Comparison of ENCODE assay signal across 29 mouse cellular contexts in the genomic region with DNA sequence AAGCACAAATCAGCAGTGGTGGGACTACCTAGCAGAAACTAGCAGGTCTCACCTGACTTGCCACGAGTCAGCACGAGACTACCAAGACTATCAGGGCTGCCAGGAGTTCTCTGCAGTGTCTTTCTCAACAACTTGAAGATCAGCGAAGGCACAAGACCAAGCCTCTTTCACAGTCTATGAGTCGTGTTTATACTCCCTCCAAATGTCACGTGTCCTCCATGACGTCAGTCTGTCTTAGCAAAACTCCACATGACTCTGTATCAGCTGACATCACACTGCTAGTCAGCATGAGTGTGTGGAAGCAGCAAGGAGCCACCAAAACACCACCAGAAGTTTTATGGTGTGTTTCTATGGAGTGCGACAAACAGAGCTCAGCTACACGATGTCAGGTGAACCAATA.
DNase-seq lines count a peak whose midpoint lies in the region; ATAC-seq and TF ChIP-seq lines count a peak whose summit lies in the region.
"Had no signal": no experiment of that assay in that cellular context is flagged by ENCODE, and none has a peak within 500 bp of the region (broad histone marks: within the 10 kb centered on the region; RNA-seq: fewer than 3 reads in every experiment).

No protein-coding gene starts in this region.

- H3ac ChIP-seq in myocyte (ENCODE audit: control insufficient read depth, insufficient read length): no peak overlapping the region

- H3K4me3 ChIP-seq in liver, embryonic 16.5 days (ENCODE audit: low read depth, low read length): no peak overlapping the region
- no peak overlapping the region for H3K4me3 ChIP-seq in liver, embryonic 11.5 days (ENCODE audit: low read depth, low read length)
- H3K4me3 ChIP-seq in myocyte: no peak overlapping the region
- H3K4me3 ChIP-seq: embryonic facial prominence, embryonic 15.5 days; heart, embryonic 10.5 days; heart, embryonic 15.5 days; limb, embryonic 12.5 days; lung, embryonic 15.5 days; midbrain, embryonic 13.5 days; stomach, embryonic 15.5 days had no signal

- peak; percentile 35; the same call in 1 of the 2 replicates for ATAC-seq in liver, embryonic 16.5 days (ENCODE audit: low read depth)
- ATAC-seq in liver, embryonic 11.5 days (replicated peaks; ENCODE audit: low FRiP score): no peak
- ATAC-seq: forebrain, embryonic 14.5 days; hindbrain, embryonic 16.5 days; intestine, embryonic 16.5 days; midbrain, embryonic 13.5 days; Patski had no signal

- no peak overlapping the region for H3K27ac ChIP-seq in liver, embryonic 16.5 days (ENCODE audit: low read length)
- no peak overlapping the region for H3K27ac ChIP-seq in liver, embryonic 11.5 days (ENCODE audit: low read depth, low read length)
- H3K27ac ChIP-seq: embryonic facial prominence, embryonic 15.5 days; heart, embryonic 10.5 days; heart, embryonic 15.5 days; limb, embryonic 12.5 days; liver, embryonic 14.5 days; lung, embryonic 15.5 days; midbrain, embryonic 13.5 days; stomach, embryonic 15.5 days had no signal

- no peak for DNase-seq in liver, embryonic 11.5 days (ENCODE audit: low spot score)
- DNase-seq in 416B (ENCODE audit: low read depth): peak; percentile 28
- peak; percentile 70 for DNase-seq in NIH3T3 (ENCODE audit: low read depth)
- no peak for DNase-seq in adrenal gland, adult 8-10 months
- DNase-seq in kidney, postnatal 10 days: no peak
- DNase-seq: adrenal gland, postnatal 25 days; cerebellum, adult 18-20 months; cerebellum, postnatal 14 days; gastrocnemius, postnatal 25 days; heart, adult 11 months; kidney, adult 9 months; kidney, postnatal 25 days; retina, postnatal 1 day; right cerebral cortex, postnatal 14 days had no signal

- no peaks in the 10 kb centered on the region for H3K79me2 ChIP-seq in myocyte (ENCODE audit: control insufficient read depth, insufficient read depth)

- no peak overlapping the region for H3K9ac ChIP-seq in liver, embryonic 16.5 days (ENCODE audit: low read depth, low read length)
- no peak overlapping the region for H3K9ac ChIP-seq in liver, embryonic 11.5 days (ENCODE audit: low read depth, low read length)
- H3K9ac ChIP-seq: embryonic facial prominence, embryonic 15.5 days; heart, embryonic 15.5 days; limb, embryonic 12.5 days; liver, embryonic 14.5 days; lung, embryonic 15.5 days; midbrain, embryonic 13.5 days; stomach, embryonic 15.5 days had no signal

- H3K9me3 ChIP-seq in liver, embryonic 16.5 days (replicated peaks; ENCODE audit: control insufficient read depth, low read length): no peaks in the 10 kb centered on the region
- no peaks in the 10 kb centered on the region for H3K9me3 ChIP-seq in liver, embryonic 11.5 days (ENCODE audit: control insufficient read depth, low read length)
- H3K9me3 ChIP-seq: embryonic facial prominence, embryonic 15.5 days; G1E; heart, embryonic 10.5 days; heart, embryonic 15.5 days; limb, embryonic 12.5 days; lung, embryonic 15.5 days; midbrain, embryonic 13.5 days; stomach, embryonic 15.5 days had no signal

- H3K36me3 ChIP-seq in liver, embryonic 16.5 days (ENCODE audit: control insufficient read depth, insufficient read depth): no peaks in the 10 kb centered on the region
- H3K36me3 ChIP-seq in liver, embryonic 11.5 days (ENCODE audit: control insufficient read depth, insufficient read depth, low read length): no peaks in the 10 kb centered on the region
- H3K36me3 ChIP-seq in myocyte (ENCODE audit: control insufficient read depth, insufficient read depth): no peaks in the 10 kb centered on the region
- H3K36me3 ChIP-seq: embryonic facial prominence, embryonic 15.5 days; heart, embryonic 10.5 days; heart, embryonic 15.5 days; limb, embryonic 12.5 days; lung, embryonic 15.5 days; midbrain, embryonic 13.5 days; stomach, embryonic 15.5 days had no signal

- no peaks in the 10 kb centered on the region for H3K4me1 ChIP-seq in liver, embryonic 16.5 days (ENCODE audit: control insufficient read depth, low read depth, low read length)
- no peaks in the 10 kb centered on the region for H3K4me1 ChIP-seq in liver, embryonic 11.5 days (replicated peaks; ENCODE audit: control insufficient read depth, insufficient read depth, low read length)
- H3K4me1 ChIP-seq: embryonic facial prominence, embryonic 15.5 days; stomach, embryonic 15.5 days had no signal

- no peak overlapping the region for H3K4me2 ChIP-seq in liver, embryonic 16.5 days (ENCODE audit: low read depth, low read length)
- no peak overlapping the region for H3K4me2 ChIP-seq in liver, embryonic 11.5 days
- H3K4me2 ChIP-seq in myocyte (ENCODE audit: low read depth): no peak overlapping the region
- H3K4me2 ChIP-seq: embryonic facial prominence, embryonic 15.5 days; heart, embryonic 15.5 days; limb, embryonic 12.5 days; lung, embryonic 15.5 days; midbrain, embryonic 13.5 days; stomach, embryonic 15.5 days had no signal

- H3K27me3 ChIP-seq in liver, embryonic 16.5 days (ENCODE audit: control insufficient read depth, insufficient read depth, low read depth, low read length): no peaks in the 10 kb centered on the region
- no peaks in the 10 kb centered on the region for H3K27me3 ChIP-seq in liver, embryonic 11.5 days (replicated peaks; ENCODE audit: control insufficient read depth, insufficient read depth, low read length)
- no peaks in the 10 kb centered on the region for H3K27me3 ChIP-seq in myocyte (ENCODE audit: control insufficient read depth, insufficient read depth, insufficient read length)
- H3K27me3 ChIP-seq: embryonic facial prominence, embryonic 15.5 days; heart, embryonic 15.5 days; limb, embryonic 12.5 days; lung, embryonic 15.5 days; midbrain, embryonic 13.5 days; Patski; stomach, embryonic 15.5 days had no signal

- 76% methylated on average over 8 of the region's 8 CpGs for WGBS in liver, embryonic 16.5 days (ENCODE audit: insufficient replicate concordance)
- WGBS in liver, embryonic 11.5 days: 88% methylated on average over 8 of the region's 8 CpGs

- TF ChIP-seq POLR2A in myocyte (IDR thresholded peaks at IDR 0.05; ENCODE audit: insufficient read length, low read depth): no peak

TF ChIP-seq in myocyte, 11 proteins besides CTCF, POLR2A, EP300 and RAD21:
- TF ChIP-seq USF1 (IDR thresholded peaks at IDR 0.05; ENCODE audit: low read depth) (peak; percentile 10), E2F4 (IDR thresholded peaks at IDR 0.05; ENCODE audit: insufficient read depth) (no peak)

Comparison
In these comparisons a context has a peak if more than half of its experiments do, and no peak if none do; other contexts are left out.
1. DNase-seq: peak in 416B (single experiment) and NIH3T3 (single experiment); none in liver, embryonic 11.5 days (single experiment), adrenal gland, adult 8-10 months (single experiment) and kidney, postnatal 10 days (single experiment).